Mouse (Mus musculus) lung, embryonic 15.5 days (tissue): ENCODE results near the gene Spata16. TPM values are rescaled to one million over a fixed set of nuclear protein-coding genes. Genes with fewer than 3 reads are reported as not detected.

Experiments
- ATAC-seq: fragments of 200-750 bp; cut with Nextera tagmentation; 2 replicates; pipeline ENCODE4 v1.8.0; 2017; ENCODE audit warnings: moderate number of reproducible peaks, borderline replicate concordance; ENCODE audit not compliant: low FRiP score, low TSS enrichment; ENCODE audit errors: extremely low read depth
- H3K27ac ChIP-seq: fragments of 300-500 bp; sonication (generic); 2 replicates; pipeline ENCODE4 v1.5.1; 2015; ENCODE audit warnings: moderate library complexity, mild to moderate bottlenecking, inconsistent platforms
- H3K27me3 ChIP-seq: fragments of 300-500 bp; sonication (generic); 2 replicates; pipeline ENCODE4 v1.6.1; 2015; ENCODE audit warnings: inconsistent platforms
- H3K36me3 ChIP-seq: fragments of 300-500 bp; sonication (generic); 2 replicates; pipeline ENCODE4 v1.6.1; 2015; ENCODE audit warnings: inconsistent platforms
- H3K4me1 ChIP-seq: fragments of 300-500 bp; sonication (generic); 2 replicates; pipeline ENCODE4 v1.6.1; 2015; ENCODE audit warnings: inconsistent platforms
- H3K4me2 ChIP-seq: fragments of 300-500 bp; sonication (generic); 2 replicates; pipeline ENCODE4 v1.6.1; 2015; ENCODE audit warnings: inconsistent platforms, mild to moderate bottlenecking, moderate library complexity
- H3K4me3 ChIP-seq: fragments of 300-500 bp; sonication (generic); 2 replicates; pipeline ENCODE4 v1.5.1; 2015; ENCODE audit warnings: mild to moderate bottlenecking, inconsistent platforms
- H3K9ac ChIP-seq: fragments of 300-500 bp; sonication (generic); 2 replicates; pipeline ENCODE4 v1.6.1; 2015; ENCODE audit warnings: inconsistent platforms
- H3K9me3 ChIP-seq: fragments of 300-500 bp; sonication (generic); 2 replicates; pipeline ENCODE4 v1.6.1; 2016; ENCODE audit warnings: inconsistent platforms
- WGBS: fragments of 180-500 bp; shearing (Covaris S2); methylation state at CpG from one replicate; pipeline ENCODE4 v1.1.7; 2015; 5-methylcytosine and 5-hydroxymethylcytosine counted together
- polyA plus RNA-seq: library from polyadenylated mRNA; unstranded; fragments of >200 nt; fragmentation: Nextera tagmentation; extraction: Ambion mirVana; gene quantifications from 2 replicates; pipeline ENCODE4 v1.2.1, GENCODE M21; 2015

Spata16 gene
- polyA plus RNA-seq, 1 experiment from 2014 or later = not detected

- H3K4me3 ChIP-seq = no peak overlapping the region
- H3K4me2 ChIP-seq = no peak overlapping the region
- H3K9ac ChIP-seq = no peak overlapping the region
- H3K9me3 ChIP-seq = no peaks in the 10 kb centered on the region
- H3K36me3 ChIP-seq = no peaks in the 10 kb centered on the region
- no peak for ATAC-seq
- WGBS = 82% methylated on average over 17 of the region's 17 CpGs
- no peaks in the 10 kb centered on the region for H3K27me3 ChIP-seq
- no peaks in the 10 kb centered on the region for H3K4me1 ChIP-seq
- H3K27ac ChIP-seq = no peak overlapping the region
Observed at GRCm38 (mm10) chr3:26835051-26835755, 197.8 kb downstream of the Spata16 start.

- no peak overlapping the region for H3K9ac ChIP-seq
- ATAC-seq = no peak
- WGBS = 76% methylated on average over 3 of the region's 3 CpGs
Observed at GRCm38 (mm10) chr3:26845041-26845440, 207.6 kb downstream of the Spata16 start.

GRCm38 (mm10) chr3:26847935-26848334 is 210.5 kb downstream of the Spata16 start:
- no peaks in the 10 kb centered on the region for H3K4me1 ChIP-seq
- no peak overlapping the region for H3K27ac ChIP-seq
- H3K9ac ChIP-seq = no peak overlapping the region
- no peak overlapping the region for H3K4me2 ChIP-seq
- H3K27me3 ChIP-seq = no peaks in the 10 kb centered on the region
- no peak overlapping the region for H3K4me3 ChIP-seq
- H3K36me3 ChIP-seq = no peaks in the 10 kb centered on the region
- no peaks in the 10 kb centered on the region for H3K9me3 ChIP-seq
- WGBS = 45% methylated on average over 5 of the region's 5 CpGs
- ATAC-seq = no peak

More at GRCm38 (mm10) chr3:26845041-26845440, 207.6 kb downstream of the Spata16 start:
- Histone ChIP-seq H3K4me1 (no peaks in the 10 kb centered on the region), H3K27ac (no peak overlapping the region), H3K9me3 (no peaks in the 10 kb centered on the region), H3K4me3 (no peak overlapping the region), H3K36me3 (no peaks in the 10 kb centered on the region), H3K4me2 (no peak overlapping the region), H3K27me3 (no peaks in the 10 kb centered on the region)

- Histone ChIP-seq H3K27ac (no peak overlapping the region), H3K4me2 (no peak overlapping the region), H3K9ac (no peak overlapping the region), H3K4me1 (no peaks in the 10 kb centered on the region), H3K27me3 (no peaks in the 10 kb centered on the region), H3K36me3 (no peaks in the 10 kb centered on the region), H3K4me3 (no peak overlapping the region), H3K9me3 (no peaks in the 10 kb centered on the region)
- no peak for ATAC-seq
Observed at GRCm38 (mm10) chr3:26850207-26850606, 212.8 kb downstream of the Spata16 start.

GRCm38 (mm10) chr3:26850691-26851563 is 213.5 kb downstream of the Spata16 start:
- no peaks in the 10 kb centered on the region for H3K36me3 ChIP-seq
- 53% methylated on average over 9 of the region's 9 CpGs for WGBS
- ATAC-seq = no peak
- no peaks in the 10 kb centered on the region for H3K9me3 ChIP-seq
- H3K9ac ChIP-seq = no peak overlapping the region
- no peak overlapping the region for H3K27ac ChIP-seq
- no peaks in the 10 kb centered on the region for H3K4me1 ChIP-seq
- H3K27me3 ChIP-seq = no peaks in the 10 kb centered on the region
- no peak overlapping the region for H3K4me3 ChIP-seq
- no peak overlapping the region for H3K4me2 ChIP-seq

- no peak overlapping the region for H3K27ac ChIP-seq
- 84% methylated on average over 5 of the region's 5 CpGs for WGBS
Observed at GRCm38 (mm10) chr3:26853557-26853956, 216.1 kb downstream of the Spata16 start.

GRCm38 (mm10) chr3:26874706-26875105 is 237.3 kb downstream of the Spata16 start:
- no peak overlapping the region for H3K4me3 ChIP-seq
- H3K9ac ChIP-seq = no peak overlapping the region
- no peaks in the 10 kb centered on the region for H3K36me3 ChIP-seq
- 70% methylated on average over 2 of the region's 2 CpGs for WGBS
- no peak for ATAC-seq
- H3K27ac ChIP-seq = no peak overlapping the region
- H3K9me3 ChIP-seq = no peaks in the 10 kb centered on the region
- H3K4me1 ChIP-seq = no peaks in the 10 kb centered on the region
- no peak overlapping the region for H3K4me2 ChIP-seq
- H3K27me3 ChIP-seq = no peaks in the 10 kb centered on the region

More at GRCm38 (mm10) chr3:26853557-26853956, 216.1 kb downstream of the Spata16 start:
- H3K4me3 ChIP-seq = no peak overlapping the region
- ATAC-seq = no peak
- no peaks in the 10 kb centered on the region for H3K36me3 ChIP-seq
- H3K4me2 ChIP-seq = no peak overlapping the region
- no peaks in the 10 kb centered on the region for H3K9me3 ChIP-seq
- no peaks in the 10 kb centered on the region for H3K27me3 ChIP-seq
- no peaks in the 10 kb centered on the region for H3K4me1 ChIP-seq
- H3K9ac ChIP-seq = no peak overlapping the region

- Histone ChIP-seq H3K9me3 (no peaks in the 10 kb centered on the region), H3K4me1 (no peaks in the 10 kb centered on the region), H3K4me3 (no peak overlapping the region), H3K4me2 (no peak overlapping the region), H3K36me3 (no peaks in the 10 kb centered on the region), H3K27ac (no peak overlapping the region), H3K27me3 (no peaks in the 10 kb centered on the region), H3K9ac (no peak overlapping the region)
- no peak for ATAC-seq
- WGBS = 64% methylated on average over 2 of the region's 2 CpGs
Observed at GRCm38 (mm10) chr3:26877291-26877690, 239.9 kb downstream of the Spata16 start.

- no peak for ATAC-seq
- Histone ChIP-seq H3K27me3 (no peaks in the 10 kb centered on the region), H3K4me1 (no peaks in the 10 kb centered on the region), H3K27ac (no peak overlapping the region), H3K4me2 (no peak overlapping the region), H3K9me3 (no peaks in the 10 kb centered on the region), H3K4me3 (no peak overlapping the region), H3K36me3 (no peaks in the 10 kb centered on the region), H3K9ac (no peak overlapping the region)
- WGBS = 75% methylated on average over 1 of the region's 1 CpGs
Observed at GRCm38 (mm10) chr3:26916607-26917006, 279.2 kb downstream of the Spata16 start.

- ATAC-seq = no peak
- no peaks in the 10 kb centered on the region for H3K36me3 ChIP-seq
- 53% methylated on average over 7 of the region's 7 CpGs for WGBS
- H3K27me3 ChIP-seq = no peaks in the 10 kb centered on the region
- no peak overlapping the region for H3K9ac ChIP-seq
- no peak overlapping the region for H3K27ac ChIP-seq
- no peak overlapping the region for H3K4me3 ChIP-seq
- H3K4me2 ChIP-seq = no peak overlapping the region
- no peaks in the 10 kb centered on the region for H3K4me1 ChIP-seq
- no peaks in the 10 kb centered on the region for H3K9me3 ChIP-seq
Observed at GRCm38 (mm10) chr3:26920986-26921385, 283.6 kb downstream of the Spata16 start.

- Histone ChIP-seq H3K27ac (no peak overlapping the region), H3K4me3 (no peak overlapping the region), H3K27me3 (no peaks in the 10 kb centered on the region), H3K36me3 (no peaks in the 10 kb centered on the region), H3K9ac (no peak overlapping the region), H3K9me3 (no peaks in the 10 kb centered on the region), H3K4me2 (no peak overlapping the region), H3K4me1 (no peaks in the 10 kb centered on the region)
- WGBS = 84% methylated on average over 2 of the region's 2 CpGs
- no peak for ATAC-seq
Observed at GRCm38 (mm10) chr3:26921576-26921975, 284.2 kb downstream of the Spata16 start.

- Histone ChIP-seq H3K27me3 (no peaks in the 10 kb centered on the region), H3K36me3 (no peaks in the 10 kb centered on the region), H3K9me3 (no peaks in the 10 kb centered on the region), H3K4me3 (no peak overlapping the region), H3K4me1 (no peaks in the 10 kb centered on the region), H3K4me2 (no peak overlapping the region), H3K27ac (no peak overlapping the region), H3K9ac (no peak overlapping the region)
- no peak for ATAC-seq
- 73% methylated on average over 5 of the region's 5 CpGs for WGBS
Observed at GRCm38 (mm10) chr3:26923391-26923790, 286.0 kb downstream of the Spata16 start.
